Mouse (Mus musculus): ENCODE measurements at regions not wholly inside any gene's neighbourhood (a gene's known extent, or its start where the extent isn't known, plus 50 kb on each side); places are given as distances from the start of the nearest gene placed in this dataset.

- TF ChIP-seq CTCF (IDR thresholded peaks at IDR 0.05; ENCODE audit: borderline replicate concordance, insufficient read depth, low read depth, low read length) (no peak), POLR2A (IDR thresholded peaks at IDR 0.05; ENCODE audit: borderline replicate concordance, insufficient read depth, low read length) (no peak)
These were observed 238.4 kb downstream of the Ppargc1a start for GRCm38 (mm10) chr5:51329142-51329541.

Data from cerebellum, adult 2 months (tissue).